Mouse (Mus musculus) forebrain, postnatal 0 days (tissue): ENCODE data around the gene Slc4a4. TPM values are rescaled to one million over a fixed set of nuclear protein-coding genes. Genes with fewer than 3 reads are reported as not detected.

Experiments
- ATAC-seq: fragments of 200-750 bp; cut with Nextera tagmentation; 2 replicates; pipeline ENCODE4 v1.8.0; 2017; ENCODE audit warnings: mild to moderate bottlenecking, moderate library complexity
- DNase-seq: peaks from one replicate; pipeline ENCODE4 v3.0.0-alpha.2; 2015
- H3K27ac ChIP-seq: fragments of 300-500 bp; sonication (generic); 2 replicates; pipeline ENCODE4 v1.5.1; 2014; ENCODE audit warnings: low read depth, mild to moderate bottlenecking, antibody characterized with exemption, low read length, moderate library complexity, mixed read lengths
- H3K27me3 ChIP-seq: fragments of 300-500 bp; sonication (generic); 2 replicates; pipeline ENCODE4 v1.6.1; 2014; ENCODE audit warnings: mild to moderate bottlenecking, low read length, mixed read lengths; ENCODE audit not compliant: insufficient read depth
- H3K36me3 ChIP-seq: fragments of 300-500 bp; sonication (generic); 2 replicates; pipeline ENCODE4 v1.6.1; 2014; ENCODE audit warnings: mild to moderate bottlenecking, moderate library complexity; ENCODE audit not compliant: insufficient read depth
- H3K4me1 ChIP-seq: fragments of 300-500 bp; sonication (generic); 2 replicates; pipeline ENCODE4 v1.6.1; 2014; ENCODE audit warnings: antibody characterized with exemption; ENCODE audit not compliant: insufficient read depth
- H3K4me2 ChIP-seq: fragments of 300-500 bp; sonication (generic); 2 replicates; pipeline ENCODE4 v1.6.1; 2014; ENCODE audit warnings: low read depth, mild to moderate bottlenecking, moderate library complexity
- H3K4me3 ChIP-seq: fragments of 300-500 bp; sonication (generic); 2 replicates; pipeline ENCODE4 v1.5.1; 2014; ENCODE audit warnings: low read depth, low read length, mixed read lengths
- H3K9ac ChIP-seq: fragments of 300-500 bp; sonication (generic); 2 replicates; pipeline ENCODE4 v1.6.1; 2014; ENCODE audit warnings: mild to moderate bottlenecking
- H3K9me3 ChIP-seq: fragments of 300-500 bp; sonication (generic); 2 replicates; pipeline ENCODE4 v1.6.1; 2016; ENCODE audit warnings: low read length
- CTCF ChIP-seq: sonication (generic); IDR thresholded peaks from 2 replicates; pipeline ENCODE4 v1.5.1; 2016; ENCODE audit warnings: antibody characterized with exemption, control low read depth, low read depth
- WGBS: fragments of 180-500 bp; shearing (Covaris S2); extraction: QIAGEN DNeasy Blood & Tissue Kit; methylation state at CpG from one replicate; pipeline ENCODE4 v1.1.7; 2014; 5-methylcytosine and 5-hydroxymethylcytosine counted together
- polyA plus RNA-seq: library from polyadenylated mRNA; unstranded; fragments of >200 nt; fragmentation: Nextera tagmentation; extraction: Ambion mirVana; gene quantifications from 2 replicates; pipeline ENCODE4 v1.2.1, GENCODE M21; 2015
- total RNA-seq: library from RNA; depleted of rRNA; stranded (reverse); fragments of >200 nt; gene quantifications from 2 replicates; pipeline ENCODE4 v1.2.3, GENCODE M21; 2014

The Slc4a4 gene
- total and polyA plus RNA-seq, 2 experiments from 2014 or later = 11.8 to 34.7 TPM

DNA sequence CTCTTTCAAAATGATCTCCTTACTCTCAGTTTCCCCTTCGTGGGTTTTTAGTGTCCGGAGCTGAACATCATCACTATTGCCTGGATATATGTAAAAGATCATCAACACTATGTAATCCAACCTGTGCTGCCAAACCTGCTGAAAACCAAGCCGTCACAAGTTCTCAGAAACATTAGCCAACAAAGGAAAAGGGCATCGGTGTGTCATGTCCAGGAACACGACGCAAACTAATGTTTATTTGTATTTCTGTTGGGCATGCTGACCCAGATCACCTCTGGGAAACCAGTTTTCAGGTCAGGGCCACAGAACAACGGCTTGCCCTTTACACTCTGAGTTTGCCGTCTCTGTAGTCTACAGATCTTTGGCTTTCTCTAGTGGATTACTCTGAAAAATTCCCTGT lies 146.0 kb downstream of the Slc4a4 start:
- Histone ChIP-seq H3K4me3 (no peak overlapping the region), H3K9me3 (no peaks in the 10 kb centered on the region), H3K27ac (no peak overlapping the region), H3K9ac (no peak overlapping the region), H3K36me3 (no peaks in the 10 kb centered on the region), H3K4me1 (no peaks in the 10 kb centered on the region), H3K4me2 (no peak overlapping the region), H3K27me3 (no peaks in the 10 kb centered on the region)
- ATAC-seq = no peak
- 92% methylated on average over 8 of the region's 8 CpGs for WGBS
- no peak for DNase-seq
- TF ChIP-seq CTCF = no peak

DNA sequence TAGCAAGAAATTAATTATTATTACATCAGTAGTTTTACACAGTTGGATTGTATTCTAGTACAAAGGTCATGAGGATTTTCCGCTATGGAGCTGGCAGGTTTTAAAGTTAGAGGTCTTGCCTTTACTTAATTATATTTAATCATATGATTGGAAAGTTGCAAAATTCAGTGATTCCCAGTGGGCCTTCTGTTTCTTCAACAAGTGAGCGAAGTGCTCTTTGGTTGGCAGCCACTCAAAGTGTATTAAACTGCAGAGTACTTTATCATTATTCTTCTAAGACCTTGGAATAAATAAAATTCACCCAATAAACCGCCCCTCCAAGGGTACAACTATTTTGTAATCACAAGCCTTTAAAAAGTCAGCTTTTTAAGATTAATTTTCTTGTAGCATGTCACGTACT lies 146.6 kb downstream of the Slc4a4 start:
- no peak for DNase-seq
- Histone ChIP-seq H3K4me1 (no peaks in the 10 kb centered on the region), H3K4me2 (no peak overlapping the region), H3K27me3 (no peaks in the 10 kb centered on the region), H3K4me3 (no peak overlapping the region), H3K36me3 (no peaks in the 10 kb centered on the region), H3K9me3 (no peaks in the 10 kb centered on the region), H3K9ac (no peak overlapping the region), H3K27ac (no peak overlapping the region)
- no peak for TF ChIP-seq CTCF
- no peak for ATAC-seq
- 69% methylated on average over 4 of the region's 4 CpGs for WGBS

DNA sequence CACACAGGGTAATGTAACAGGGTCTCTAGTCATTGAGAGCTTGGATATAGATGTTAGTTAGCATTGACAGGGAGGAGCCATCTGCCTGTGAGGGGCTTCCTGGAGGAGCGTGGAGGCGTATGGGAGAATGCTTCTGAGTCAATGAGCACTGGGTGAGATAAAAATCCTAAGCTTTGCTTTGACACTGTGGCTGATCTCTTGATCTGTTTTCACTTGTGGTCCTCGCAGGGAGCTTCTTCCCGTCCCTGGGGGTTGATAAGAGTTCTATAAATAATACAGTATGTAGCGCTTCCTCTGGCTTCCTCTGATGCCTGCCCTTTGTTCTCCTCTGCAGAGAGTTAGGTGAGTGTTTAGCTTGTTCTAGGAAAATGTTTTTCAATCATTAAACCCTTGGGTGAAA lies 149.5 kb downstream of the Slc4a4 start:
- Histone ChIP-seq H3K9me3 (no peaks in the 10 kb centered on the region), H3K27me3 (no peaks in the 10 kb centered on the region), H3K4me3 (no peak overlapping the region), H3K9ac (no peak overlapping the region), H3K4me1 (no peaks in the 10 kb centered on the region), H3K4me2 (no peak overlapping the region), H3K36me3 (no peaks in the 10 kb centered on the region), H3K27ac (no peak overlapping the region)
- peak; percentile 36 for ATAC-seq
- DNase-seq = no peak
- WGBS = 63% methylated on average over 5 of the region's 5 CpGs
- TF ChIP-seq CTCF = no peak

DNA sequence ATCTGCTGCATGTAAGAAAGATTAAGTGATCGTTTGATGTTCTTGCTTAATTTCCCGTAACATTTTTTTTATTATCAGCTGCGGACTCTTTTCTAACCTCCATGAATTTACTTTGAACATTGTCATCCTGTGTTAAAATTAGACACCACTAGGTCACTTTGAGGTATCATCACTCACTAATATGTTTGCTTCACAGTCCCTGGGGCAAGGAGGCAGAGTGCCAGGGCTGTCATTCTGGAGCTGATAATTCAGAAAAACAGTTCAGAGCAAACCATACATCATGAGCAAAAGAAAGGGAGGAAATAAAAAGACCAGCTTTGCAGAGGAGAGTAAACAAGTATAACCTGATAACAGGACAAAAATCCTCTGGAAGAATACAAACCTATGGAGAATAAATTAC lies 154.2 kb downstream of the Slc4a4 start:
- Histone ChIP-seq H3K4me1 (peaks cover 3% of the 10 kb centered on the region; the same call in 1 of the 2 replicates), H3K4me3 (no peak overlapping the region), H3K4me2 (no peak overlapping the region), H3K27me3 (no peaks in the 10 kb centered on the region), H3K36me3 (no peaks in the 10 kb centered on the region), H3K27ac (no peak overlapping the region), H3K9me3 (no peaks in the 10 kb centered on the region), H3K9ac (no peak overlapping the region)
- ATAC-seq (no peak), DNase-seq (no peak)
- TF ChIP-seq CTCF = no peak
- WGBS = 71% methylated on average over 3 of the region's 3 CpGs

DNA sequence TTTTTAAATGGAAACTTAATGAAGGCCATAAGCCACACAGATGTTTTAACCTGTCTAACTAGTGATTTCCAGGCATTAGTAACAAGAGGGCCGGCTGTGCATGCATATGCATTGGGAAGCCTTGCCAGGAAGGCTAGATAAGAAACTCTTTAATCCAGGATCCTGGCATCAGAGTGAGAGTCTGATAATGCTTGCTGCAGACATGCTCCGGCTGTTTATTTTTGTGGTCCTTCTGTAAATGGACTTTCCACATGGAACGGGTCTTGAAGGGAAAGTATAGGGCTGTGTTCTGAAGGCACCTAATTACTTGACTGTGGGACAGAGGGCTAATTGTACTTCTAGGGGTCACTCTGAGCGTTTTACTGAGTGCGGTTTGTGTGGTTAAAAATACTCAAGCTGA lies 157.2 kb downstream of the Slc4a4 start:
- Histone ChIP-seq H3K4me2 (no peak overlapping the region), H3K9ac (no peak overlapping the region), H3K36me3 (no peaks in the 10 kb centered on the region), H3K4me1 (peaks cover 3% of the 10 kb centered on the region; the same call in 1 of the 2 replicates), H3K4me3 (no peak overlapping the region), H3K27me3 (no peaks in the 10 kb centered on the region), H3K9me3 (no peaks in the 10 kb centered on the region), H3K27ac (no peak overlapping the region)
- DNase-seq = no peak
- ATAC-seq = peak; percentile 64
- no peak for TF ChIP-seq CTCF
- WGBS = 29% methylated on average over 5 of the region's 5 CpGs

DNA sequence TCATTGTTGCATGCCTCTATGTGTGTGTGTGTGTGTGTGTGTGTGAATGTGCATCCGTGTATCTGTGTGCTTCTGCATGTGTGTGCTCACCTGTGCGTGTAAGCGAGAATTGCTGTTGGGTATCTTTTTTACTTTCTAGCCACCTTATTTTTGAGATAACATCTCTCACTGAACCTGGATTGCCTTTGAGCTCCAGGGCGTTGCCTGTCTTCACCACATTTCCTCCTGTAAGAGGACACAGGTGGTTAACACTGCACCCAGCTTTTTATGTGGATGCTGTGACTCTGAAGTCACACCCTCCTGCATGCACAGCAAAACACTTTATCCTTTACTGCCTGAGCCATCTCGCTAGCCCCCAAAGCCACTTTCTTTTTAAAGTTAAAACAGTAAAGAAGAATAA lies 158.2 kb downstream of the Slc4a4 start:
- DNase-seq (no peak), ATAC-seq (no peak)
- H3K36me3 ChIP-seq = no peaks in the 10 kb centered on the region
- no peak overlapping the region for H3K4me2 ChIP-seq
- H3K27me3 ChIP-seq = no peaks in the 10 kb centered on the region
- peaks cover 3% of the 10 kb centered on the region; the same call in 1 of the 2 replicates for H3K4me1 ChIP-seq
- H3K27ac ChIP-seq = no peak overlapping the region
- no peak overlapping the region for H3K4me3 ChIP-seq
- 94% methylated on average over 5 of the region's 5 CpGs for WGBS
- no peak overlapping the region for H3K9ac ChIP-seq
- no peaks in the 10 kb centered on the region for H3K9me3 ChIP-seq
- no peak for TF ChIP-seq CTCF

DNA sequence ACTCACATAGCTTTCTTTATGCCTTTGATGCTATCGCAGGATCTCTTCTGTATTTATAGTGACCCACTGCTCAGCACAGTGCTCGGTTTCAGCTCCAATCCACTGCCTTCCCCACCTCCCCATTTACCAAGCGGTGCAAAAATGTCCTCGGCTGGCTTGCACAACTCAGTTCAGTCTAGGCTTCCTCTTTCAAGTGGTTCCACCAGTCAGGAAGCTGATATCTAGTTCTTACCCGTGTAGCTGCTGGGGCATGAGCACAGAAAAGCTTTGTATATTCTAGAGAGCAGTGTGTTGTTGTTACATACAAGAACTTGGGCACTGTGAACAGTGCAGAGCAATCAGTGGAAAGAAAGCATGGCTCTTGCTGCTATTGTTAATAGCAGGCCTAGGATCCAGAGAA lies 165.0 kb downstream of the Slc4a4 start:
- TF ChIP-seq CTCF = no peak

DNA sequence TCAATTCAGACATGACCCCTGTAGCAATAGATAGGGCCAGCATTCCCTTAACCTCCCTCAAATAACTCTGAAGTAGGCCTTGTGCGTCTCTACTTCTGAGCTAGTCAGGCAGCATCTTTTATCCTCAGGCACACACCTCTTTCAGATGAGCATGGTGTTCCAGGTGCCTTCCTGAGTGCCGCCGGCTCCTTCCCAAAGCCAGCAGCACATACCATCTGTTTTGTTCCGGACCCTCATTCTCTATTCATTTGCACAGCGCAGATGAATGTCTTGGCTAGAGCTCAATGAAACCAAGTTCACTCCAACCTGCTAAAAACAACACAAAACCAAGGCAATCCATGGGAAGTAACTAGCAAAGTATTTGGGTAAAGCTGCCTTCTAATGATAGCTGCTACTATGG lies 165.6 kb downstream of the Slc4a4 start:
- Histone ChIP-seq H3K9ac (no peak overlapping the region), H3K4me2 (no peak overlapping the region), H3K27ac (0 out of 2 replicates have a peak overlapping the region, but pooled peaks have one; percentile 9), H3K4me3 (no peak overlapping the region), H3K27me3 (no peaks in the 10 kb centered on the region), H3K36me3 (no peaks in the 10 kb centered on the region), H3K4me1 (no peaks in the 10 kb centered on the region), H3K9me3 (no peaks in the 10 kb centered on the region)
- no peak for DNase-seq
- TF ChIP-seq CTCF = no peak
- 52% methylated on average over 5 of the region's 5 CpGs for WGBS
- no peak; the same call in 1 of the 2 replicates for ATAC-seq

More for the DNA sequence above, 165.0 kb downstream of the Slc4a4 start:
- no peaks in the 10 kb centered on the region for H3K4me1 ChIP-seq
- H3K4me3 ChIP-seq = no peak overlapping the region
- ATAC-seq (no peak), DNase-seq (no peak)
- H3K4me2 ChIP-seq = no peak overlapping the region
- H3K27me3 ChIP-seq = no peaks in the 10 kb centered on the region
- H3K36me3 ChIP-seq = no peaks in the 10 kb centered on the region
- H3K9ac ChIP-seq = no peak overlapping the region
- H3K9me3 ChIP-seq = no peaks in the 10 kb centered on the region
- no peak overlapping the region for H3K27ac ChIP-seq
- WGBS = 85% methylated on average over 5 of the region's 5 CpGs
